ENCODE assay signal across 13 mouse cellular contexts in the genomic region with DNA sequence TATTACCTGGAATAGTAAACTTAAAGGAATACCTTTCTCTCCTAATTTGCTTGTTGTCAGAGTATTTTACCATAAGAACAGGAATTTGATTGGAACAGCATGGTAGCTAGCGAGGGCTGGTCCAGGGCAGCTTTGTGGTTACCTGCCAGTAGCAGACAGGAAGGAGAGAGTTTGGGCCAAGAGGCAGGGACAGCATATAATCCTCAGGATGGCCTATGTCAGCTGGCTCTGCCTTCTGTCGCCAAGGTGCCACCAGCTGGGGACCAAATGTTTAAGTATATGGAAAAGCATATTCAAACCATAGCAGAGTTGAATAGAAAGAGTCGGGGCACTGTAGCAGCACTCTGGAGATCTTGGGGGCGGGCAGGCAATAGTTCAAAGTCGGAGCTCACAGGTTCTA.
DNase-seq lines count a peak whose midpoint lies in the region.
"Had no signal": no experiment of that assay in that cellular context is flagged by ENCODE, and none has a peak within 500 bp of the region (broad histone marks: within the 10 kb centered on the region; RNA-seq: fewer than 3 reads in every experiment).

No protein-coding gene starts in this region.

- DNase-seq in R1 (ENCODE audit: low read depth, low spot score) = peak; percentile 27
- peak; percentile 4 for DNase-seq in cerebellum, adult 11 months
- peak; percentile 15 for DNase-seq in cerebellum, adult 8-10 months
- DNase-seq in cerebellum, postnatal 14 days = peak; percentile 5 to 15
- DNase-seq in right cerebral cortex, postnatal 14 days = no peak
- no peak for DNase-seq in adrenal gland, postnatal 4 days (ENCODE audit: low spot score in 2 of 2)
- no peak for DNase-seq in thymus, postnatal 36 days
- DNase-seq in right cerebral cortex, postnatal 10 days (ENCODE audit: low spot score in 2 of 2) = no peak
- DNase-seq: adrenal gland, postnatal 14 days; gastrocnemius, postnatal 14 days; heart, adult 2 months; heart, postnatal 36 days; kidney, adult 8-10 months had no signal

Comparison
In these comparisons a context has a peak if more than half of its experiments do, and no peak if none do; other contexts are left out.
1. DNase-seq: peak in R1 (single experiment), cerebellum, adult 11 months (single experiment), cerebellum, adult 8-10 months (single experiment) and cerebellum, postnatal 14 days (2 of 2); none in right cerebral cortex, postnatal 14 days (single experiment), adrenal gland, postnatal 4 days (0 of 2), thymus, postnatal 36 days (0 of 2) and right cerebral cortex, postnatal 10 days (0 of 2).